Mouse (Mus musculus) midbrain, embryonic 14.5 days (tissue): ENCODE measurements around the gene Osbpl9. TPM values are rescaled to one million over a fixed set of nuclear protein-coding genes. Genes with fewer than 3 reads are reported as not detected.

Source experiments
- ATAC-seq: fragments of 200-750 bp; cut with Nextera tagmentation; 2 replicates; pipeline ENCODE4 v1.8.0; 2017; ENCODE audit warnings: moderate number of reproducible peaks, moderate library complexity; ENCODE audit not compliant: low FRiP score, low TSS enrichment
- DNase-seq: peaks from one replicate; pipeline ENCODE4 v3.0.0-alpha.2; 2015
- H3K27ac ChIP-seq: fragments of 300-500 bp; sonication (generic); replicated peaks from 2 replicates; pipeline ENCODE4 v1.5.1; 2014; ENCODE audit warnings: mild to moderate bottlenecking, low read depth, low read length, moderate library complexity
- H3K27me3 ChIP-seq: fragments of 300-500 bp; sonication (generic); 2 replicates; pipeline ENCODE4 v1.6.1; 2014; ENCODE audit warnings: low read length, control low read depth, mixed read lengths; ENCODE audit not compliant: control insufficient read depth, insufficient read depth
- H3K36me3 ChIP-seq: fragments of 300-500 bp; sonication (generic); 2 replicates; pipeline ENCODE4 v1.6.1; 2014; ENCODE audit warnings: low read length, control low read depth; ENCODE audit not compliant: control insufficient read depth, insufficient read depth
- H3K4me1 ChIP-seq: fragments of 300-500 bp; sonication (generic); 2 replicates; pipeline ENCODE4 v1.6.1; 2014; ENCODE audit warnings: mild to moderate bottlenecking, antibody characterized with exemption, low read length, control low read depth; ENCODE audit not compliant: control insufficient read depth, insufficient read depth
- H3K4me2 ChIP-seq: fragments of 300-500 bp; sonication (generic); 2 replicates; pipeline ENCODE4 v1.6.1; 2014; ENCODE audit warnings: mild to moderate bottlenecking, low read length, moderate library complexity
- H3K4me3 ChIP-seq: fragments of 300-500 bp; sonication (generic); replicated peaks from 2 replicates; pipeline ENCODE4 v1.5.1; 2014; ENCODE audit warnings: low read depth, low read length
- H3K9ac ChIP-seq: fragments of 300-500 bp; sonication (generic); replicated peaks from 2 replicates; pipeline ENCODE4 v1.6.1; 2014; ENCODE audit warnings: mild to moderate bottlenecking, low read length, moderate library complexity
- H3K9me3 ChIP-seq: fragments of 300-500 bp; sonication (generic); 2 replicates; pipeline ENCODE4 v1.6.1; 2016; ENCODE audit warnings: low read length, control low read depth, mixed read lengths; ENCODE audit not compliant: control insufficient read depth
- whole genome bisulfite sequencing: fragments of 180-500 bp; shearing (Covaris S2); extraction: QIAGEN DNeasy Blood & Tissue Kit; methylation state at CpG from one replicate; pipeline ENCODE4 v1.1.7; 2014; 5-methylcytosine and 5-hydroxymethylcytosine counted together
- polyA plus RNA-seq: library from polyadenylated mRNA; unstranded; fragments of >200 nt; fragmentation: Nextera tagmentation; extraction: Ambion mirVana; gene quantifications from 2 replicates; pipeline ENCODE4 v1.2.1, GENCODE M21; 2014

Gene Osbpl9
- polyA plus RNA-seq, 1 experiment from 2014 or later: 81.1 TPM

- Histone ChIP-seq H3K9me3 (no peaks in the 10 kb centered on the region), H3K4me2 (peak overlapping the region; percentile 49), H3K4me3 (peak overlapping the region; percentile 27), H3K36me3 (no peaks in the 10 kb centered on the region), H3K4me1 (peaks cover 17% of the 10 kb centered on the region; the same call in 1 of the 2 replicates), H3K27me3 (no peaks in the 10 kb centered on the region), H3K9ac (peak overlapping the region; percentile 42), H3K27ac (peak overlapping the region; percentile 87)
- peak; percentile 36 for DNase-seq
- no peak for ATAC-seq
- WGBS: 49% methylated on average over 6 of the region's 6 CpGs
These were observed 46.0 kb downstream of the Osbpl9 start for GRCm38 (mm10) chr4:109156073-109156472.

GRCm38 (mm10) chr4:109150214-109150613 lies 51.9 kb downstream of the Osbpl9 start:
- Histone ChIP-seq H3K9ac (no peak overlapping the region), H3K4me1 (peaks cover 17% of the 10 kb centered on the region; the same call in 1 of the 2 replicates), H3K27me3 (no peaks in the 10 kb centered on the region), H3K27ac (no peak overlapping the region), H3K4me2 (no peak overlapping the region), H3K4me3 (no peak overlapping the region), H3K9me3 (no peaks in the 10 kb centered on the region), H3K36me3 (no peaks in the 10 kb centered on the region)
- 83% methylated on average over 2 of the region's 2 CpGs for WGBS
- ATAC-seq (no peak), DNase-seq (no peak)

- H3K27me3 ChIP-seq: no peaks in the 10 kb centered on the region
- H3K4me3 ChIP-seq: no peak overlapping the region
- H3K4me2 ChIP-seq: no peak overlapping the region
- H3K9ac ChIP-seq: no peak overlapping the region
- no peak for DNase-seq
- H3K4me1 ChIP-seq: peaks cover 12% of the 10 kb centered on the region; the same call in 1 of the 2 replicates
- 92% methylated on average over 2 of the region's 2 CpGs for WGBS
- H3K9me3 ChIP-seq: no peaks in the 10 kb centered on the region
- H3K27ac ChIP-seq: no peak overlapping the region
- no peaks in the 10 kb centered on the region for H3K36me3 ChIP-seq
- ATAC-seq: no peak
These were observed 52.7 kb downstream of the Osbpl9 start for GRCm38 (mm10) chr4:109149411-109149810.

- DNase-seq (peak; percentile 84), ATAC-seq (no peak; the same call in 1 of the 2 replicates)
- WGBS: 62% methylated on average over 11 of the region's 11 CpGs
These were observed 54.6 kb downstream of the Osbpl9 start for GRCm38 (mm10) chr4:109147278-109148038.

GRCm38 (mm10) chr4:109143091-109143490 lies 59.0 kb downstream of the Osbpl9 start:
- Histone ChIP-seq H3K4me1 (no peaks in the 10 kb centered on the region), H3K4me3 (no peak overlapping the region), H3K36me3 (no peaks in the 10 kb centered on the region), H3K9me3 (no peaks in the 10 kb centered on the region), H3K9ac (no peak overlapping the region), H3K27ac (no peak overlapping the region), H3K27me3 (no peaks in the 10 kb centered on the region), H3K4me2 (no peak overlapping the region)
- DNase-seq (no peak), ATAC-seq (no peak)
- WGBS: 83% methylated on average over 1 of the region's 1 CpGs

More at GRCm38 (mm10) chr4:109147278-109148038, 54.6 kb downstream of the Osbpl9 start:
- H3K4me1 ChIP-seq: no peaks in the 10 kb centered on the region
- H3K36me3 ChIP-seq: no peaks in the 10 kb centered on the region
- no peaks in the 10 kb centered on the region for H3K9me3 ChIP-seq
- no peak overlapping the region for H3K27ac ChIP-seq
- no peaks in the 10 kb centered on the region for H3K27me3 ChIP-seq
- no peak overlapping the region for H3K4me2 ChIP-seq
- H3K9ac ChIP-seq: no peak overlapping the region
- no peak overlapping the region for H3K4me3 ChIP-seq

- H3K4me2 ChIP-seq: no peak overlapping the region
- H3K4me3 ChIP-seq: no peak overlapping the region
- ATAC-seq (no peak), DNase-seq (no peak)
- H3K4me1 ChIP-seq: no peaks in the 10 kb centered on the region
- no peak overlapping the region for H3K9ac ChIP-seq
- H3K9me3 ChIP-seq: no peaks in the 10 kb centered on the region
- 62% methylated on average over 4 of the region's 4 CpGs for WGBS
- no peaks in the 10 kb centered on the region for H3K36me3 ChIP-seq
- H3K27me3 ChIP-seq: no peaks in the 10 kb centered on the region
- H3K27ac ChIP-seq: no peak overlapping the region
These were observed 63.5 kb downstream of the Osbpl9 start for GRCm38 (mm10) chr4:109138551-109138950.

- Histone ChIP-seq H3K4me2 (no peak overlapping the region), H3K9me3 (no peaks in the 10 kb centered on the region), H3K27me3 (no peaks in the 10 kb centered on the region), H3K36me3 (peaks cover 4% of the 10 kb centered on the region; the same call in 1 of the 2 replicates), H3K9ac (no peak overlapping the region), H3K4me1 (no peaks in the 10 kb centered on the region), H3K27ac (no peak overlapping the region), H3K4me3 (no peak overlapping the region)
- ATAC-seq (no peak), DNase-seq (no peak)
- 87% methylated on average over 7 of the region's 7 CpGs for WGBS
These were observed 65.5 kb downstream of the Osbpl9 start for GRCm38 (mm10) chr4:109136475-109137125.

- Histone ChIP-seq H3K27me3 (no peaks in the 10 kb centered on the region), H3K27ac (no peak overlapping the region), H3K36me3 (peaks cover 4% of the 10 kb centered on the region; the same call in 1 of the 2 replicates), H3K4me3 (no peak overlapping the region), H3K4me2 (no peak overlapping the region), H3K4me1 (no peaks in the 10 kb centered on the region), H3K9me3 (no peaks in the 10 kb centered on the region), H3K9ac (no peak overlapping the region)
- ATAC-seq (no peak), DNase-seq (no peak)
- WGBS: 94% methylated on average over 3 of the region's 3 CpGs
These were observed 67.1 kb downstream of the Osbpl9 start for GRCm38 (mm10) chr4:109134955-109135354.
